Mouse (Mus musculus) spleen, adult 2 months (tissue): ENCODE measurements around the gene 4931409K22Rik.

Experiments
- CTCF ChIP-seq: fragments of 200-500 bp; IDR thresholded peaks from 2 replicates; pipeline ENCODE4 v1.5.1; 2011; ENCODE audit warnings: mild to moderate bottlenecking, inconsistent platforms; ENCODE audit not compliant: insufficient read depth, insufficient read length, insufficient replicate concordance; ENCODE audit errors: extremely low read depth
- POLR2A ChIP-seq: fragments of 200-500 bp; IDR thresholded peaks from 2 replicates; pipeline ENCODE4 v1.6.1; 2011; ENCODE audit warnings: low read depth, low read length, inconsistent platforms

DNA sequence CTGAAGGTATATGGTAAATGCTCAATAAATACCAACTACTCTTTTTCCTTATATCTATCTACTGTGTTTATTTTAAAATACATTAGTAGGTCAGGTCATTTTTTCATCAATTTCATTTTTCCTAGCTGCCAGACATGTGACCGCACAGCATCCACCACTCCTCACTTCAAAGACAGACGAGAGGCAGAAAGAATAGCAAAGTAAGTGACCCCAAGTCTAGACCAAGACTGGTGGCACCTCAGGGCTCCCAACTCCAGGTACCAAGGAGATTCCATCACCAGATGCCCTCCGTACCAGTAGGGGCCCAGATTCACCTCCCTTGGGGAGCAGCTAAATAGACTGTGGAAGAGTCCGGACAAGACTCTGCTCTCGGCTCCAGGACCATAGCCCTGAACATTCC, 37.7 kb upstream of the 4931409K22Rik start:
- no peak for TF ChIP-seq CTCF
- no peak for TF ChIP-seq POLR2A
